Mouse (Mus musculus) intestine, postnatal 0 days (tissue): ENCODE data around the gene Igf1. TPM values are rescaled to one million over a fixed set of nuclear protein-coding genes. Genes with fewer than 3 reads are reported as not detected.

Source experiments
- ATAC-seq: fragments of 200-750 bp; cut with Nextera tagmentation; 2 replicates; pipeline ENCODE4 v1.8.0; 2017; ENCODE audit warnings: mild to moderate bottlenecking, moderate TSS enrichment, moderate library complexity
- H3K27ac ChIP-seq: fragments of 300-500 bp; sonication (generic); 2 replicates; pipeline ENCODE4 v1.5.1; 2014; ENCODE audit warnings: mild to moderate bottlenecking, low read depth, low read length, moderate library complexity
- H3K27me3 ChIP-seq: fragments of 300-500 bp; sonication (generic); replicated peaks from 2 replicates; pipeline ENCODE4 v1.6.1; 2014; ENCODE audit warnings: low read length, mixed read lengths; ENCODE audit not compliant: control insufficient read depth, insufficient read depth
- H3K36me3 ChIP-seq: fragments of 300-500 bp; sonication (generic); 2 replicates; pipeline ENCODE4 v1.6.1; 2014; ENCODE audit warnings: mild to moderate bottlenecking, moderate library complexity; ENCODE audit not compliant: control insufficient read depth, insufficient read depth
- H3K4me1 ChIP-seq: fragments of 300-500 bp; sonication (generic); replicated peaks from 2 replicates; pipeline ENCODE4 v1.6.1; 2014; ENCODE audit warnings: antibody characterized with exemption, low read length, mixed read lengths; ENCODE audit not compliant: control insufficient read depth, insufficient read depth
- H3K4me2 ChIP-seq: fragments of 300-500 bp; sonication (generic); replicated peaks from 2 replicates; pipeline ENCODE4 v1.6.1; 2014; ENCODE audit warnings: low read depth, mild to moderate bottlenecking, moderate library complexity
- H3K4me3 ChIP-seq: fragments of 300-500 bp; sonication (generic); 2 replicates; pipeline ENCODE4 v1.5.1; 2014; ENCODE audit warnings: low read depth, low read length
- H3K9ac ChIP-seq: fragments of 300-500 bp; sonication (generic); 2 replicates; pipeline ENCODE4 v1.6.1; 2014; ENCODE audit warnings: mild to moderate bottlenecking, low read depth, low read length
- H3K9me3 ChIP-seq: fragments of 300-500 bp; sonication (generic); 2 replicates; pipeline ENCODE4 v1.6.1; 2016; ENCODE audit warnings: mixed run types; ENCODE audit not compliant: control insufficient read depth
- CTCF ChIP-seq: sonication (generic); IDR thresholded peaks from 2 replicates; pipeline ENCODE4 v1.5.1; 2016; ENCODE audit warnings: low read depth, mild to moderate bottlenecking, control low read depth, antibody characterized with exemption, moderate library complexity
- WGBS: fragments of 180-500 bp; shearing (Covaris S2); extraction: QIAGEN DNeasy Blood & Tissue Kit; methylation state at CpG from one replicate; pipeline ENCODE4 v1.1.7; 2014; 5-methylcytosine and 5-hydroxymethylcytosine counted together
- polyA plus RNA-seq: library from polyadenylated mRNA; unstranded; fragments of >200 nt; fragmentation: Nextera tagmentation; extraction: Ambion mirVana; gene quantifications from 2 replicates; pipeline ENCODE4 v1.2.1, GENCODE M21; 2015

Gene Igf1
- polyA plus RNA-seq, 1 experiment from 2014 or later, result 13.3 TPM

- ATAC-seq, result no peak
- H3K27ac ChIP-seq, result no peak overlapping the region
- H3K4me1 ChIP-seq, result no peaks in the 10 kb centered on the region
- peak overlapping the region; percentile 53; the same call in 1 of the 2 replicates for H3K9ac ChIP-seq
- H3K9me3 ChIP-seq, result no peaks in the 10 kb centered on the region
- TF ChIP-seq CTCF, result no peak
- peak overlapping the region; percentile 54 for H3K4me3 ChIP-seq
- no peaks in the 10 kb centered on the region for H3K27me3 ChIP-seq
- peak overlapping the region; percentile 69 for H3K4me2 ChIP-seq
- H3K36me3 ChIP-seq, result no peaks in the 10 kb centered on the region
- 5% methylated on average over 10 of the region's 10 CpGs for WGBS
These were observed 1.4 kb downstream of the Igf1 start for GRCm38 (mm10) chr10:87859453-87859852.

GRCm38 (mm10) chr10:87860181-87861103 lies 2.4 kb downstream of the Igf1 start:
- Histone ChIP-seq H3K27me3 (no peaks in the 10 kb centered on the region), H3K27ac (peak overlapping the region; percentile 60; the same call in 1 of the 2 replicates), H3K9ac (peak overlapping the region; percentile 53), H3K4me3 (peak overlapping the region; percentile 54), H3K9me3 (no peaks in the 10 kb centered on the region), H3K36me3 (no peaks in the 10 kb centered on the region), H3K4me1 (no peaks in the 10 kb centered on the region), H3K4me2 (peak overlapping the region; percentile 69)
- TF ChIP-seq CTCF, result no peak
- 9% methylated on average over 30 of the region's 30 CpGs for WGBS
- no peak for ATAC-seq

- Histone ChIP-seq H3K9ac (no peak overlapping the region), H3K9me3 (no peaks in the 10 kb centered on the region), H3K27me3 (no peaks in the 10 kb centered on the region), H3K4me1 (no peaks in the 10 kb centered on the region), H3K36me3 (no peaks in the 10 kb centered on the region), H3K4me3 (peak overlapping the region; percentile 54), H3K4me2 (peak overlapping the region; percentile 69), H3K27ac (no peak overlapping the region)
- no peak for TF ChIP-seq CTCF
- no peak for ATAC-seq
- 64% methylated on average over 6 of the region's 6 CpGs for WGBS
These were observed 3.0 kb downstream of the Igf1 start for GRCm38 (mm10) chr10:87861104-87861455.

GRCm38 (mm10) chr10:87862899-87863298 lies 4.8 kb downstream of the Igf1 start:
- no peak for ATAC-seq
- 73% methylated on average over 7 of the region's 7 CpGs for WGBS
- Histone ChIP-seq H3K4me2 (no peak overlapping the region), H3K27ac (no peak overlapping the region), H3K27me3 (no peaks in the 10 kb centered on the region), H3K9me3 (no peaks in the 10 kb centered on the region), H3K4me3 (no peak overlapping the region), H3K9ac (no peak overlapping the region), H3K4me1 (no peaks in the 10 kb centered on the region), H3K36me3 (no peaks in the 10 kb centered on the region)
- TF ChIP-seq CTCF, result no peak

GRCm38 (mm10) chr10:87863326-87863725 lies 5.3 kb downstream of the Igf1 start:
- no peak overlapping the region for H3K4me2 ChIP-seq
- WGBS, result 76% methylated on average over 4 of the region's 4 CpGs
- ATAC-seq, result no peak

GRCm38 (mm10) chr10:87865712-87866111 lies 7.6 kb downstream of the Igf1 start:
- Histone ChIP-seq H3K9me3 (no peaks in the 10 kb centered on the region), H3K36me3 (no peaks in the 10 kb centered on the region), H3K4me3 (no peak overlapping the region), H3K27me3 (no peaks in the 10 kb centered on the region), H3K9ac (no peak overlapping the region), H3K4me1 (no peaks in the 10 kb centered on the region), H3K27ac (no peak overlapping the region), H3K4me2 (no peak overlapping the region)
- WGBS, result 91% methylated on average over 9 of the region's 9 CpGs
- ATAC-seq, result no peak
- no peak for TF ChIP-seq CTCF

More at GRCm38 (mm10) chr10:87863326-87863725, 5.3 kb downstream of the Igf1 start:
- Histone ChIP-seq H3K4me1 (no peaks in the 10 kb centered on the region), H3K27ac (no peak overlapping the region), H3K9ac (no peak overlapping the region), H3K9me3 (no peaks in the 10 kb centered on the region), H3K27me3 (no peaks in the 10 kb centered on the region), H3K36me3 (no peaks in the 10 kb centered on the region), H3K4me3 (no peak overlapping the region)
- TF ChIP-seq CTCF, result no peak
